Mouse (Mus musculus): ENCODE measurements around the gene Dytn. TPM values are rescaled to one million over a fixed set of nuclear protein-coding genes. Genes with fewer than 3 reads are reported as not detected.
"Not testable (repeated sequence)": the region's sequence is repeated elsewhere in the genome, so short reads cannot be mapped to it uniquely, and the experiment has no call there.

Dytn gene
- total RNA-seq (2021): not detected
- long read RNA-seq: 0 reads

- no peak for DNase-seq (ENCODE audit: low spot score in 2 of 2)
Measured at GRCm38 (mm10) chr1:63686827-63687226, at the start of gene Dytn. Gene Dytn, minus strand, starts transcription at chr1:63686927.

DNA sequence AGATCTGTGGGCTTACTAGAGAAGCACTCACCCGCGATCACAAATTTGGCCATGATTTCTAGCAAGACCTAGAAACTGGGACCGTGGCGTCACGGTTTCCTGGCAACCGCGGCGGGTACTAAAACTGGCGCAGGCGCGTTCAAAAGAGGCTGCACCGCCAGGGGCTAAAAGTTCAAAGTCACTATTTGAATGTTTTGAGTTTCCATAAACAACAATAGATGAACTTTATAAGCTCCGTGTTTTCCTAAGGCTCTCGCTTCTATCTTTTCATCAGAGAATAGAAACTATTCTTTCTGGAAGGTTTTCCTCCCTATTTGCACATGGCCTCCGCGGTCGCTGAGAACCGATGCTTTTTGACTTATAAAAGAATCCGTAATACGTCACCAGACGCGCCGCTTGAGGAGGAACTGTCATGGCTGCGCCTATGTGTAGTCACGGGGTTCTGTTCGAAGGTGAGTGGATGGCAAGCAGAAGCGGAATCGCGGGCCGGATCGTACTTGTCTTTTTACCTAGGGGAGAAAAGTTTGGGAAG lies 43.6 kb upstream of the Dytn start, which contains the start of the genes Mdh1b and Fastkd2:
Gene Mdh1b (minus strand): TSS at position 79 of the 532 bp plus-strand sequence.
Gene Fastkd2 (plus strand): TSS at position 375 of the 532 bp plus-strand sequence.
- DNase-seq (ENCODE audit: low spot score in 2 of 2): peak; percentile 85 to 88

DNA sequence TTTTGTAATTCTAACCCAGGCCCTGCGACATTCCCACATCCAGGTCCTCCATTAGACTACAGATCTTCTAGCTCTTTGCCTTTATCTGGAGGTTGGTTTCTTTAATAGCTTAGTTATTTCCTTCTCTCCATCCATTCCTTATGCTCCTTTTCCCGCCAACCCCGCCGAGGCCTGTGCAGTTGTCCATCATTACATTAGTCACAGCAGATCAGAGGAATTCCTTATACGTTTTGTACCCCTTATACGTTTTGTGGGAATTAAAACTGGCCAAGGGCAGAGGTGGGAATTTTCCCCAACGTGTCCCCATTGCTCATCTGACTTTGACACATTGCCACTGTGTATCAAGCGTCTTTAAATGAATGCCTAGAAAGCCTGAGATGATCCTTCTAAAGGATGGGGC lies 43.1 kb upstream of the Dytn start:
- no peak for DNase-seq (ENCODE audit: low spot score in 2 of 2)

GRCm38 (mm10) chr1:63720161-63720560 lies 33.4 kb upstream of the Dytn start:
- DNase-seq (ENCODE audit: low spot score in 2 of 2): no peak

DNA sequence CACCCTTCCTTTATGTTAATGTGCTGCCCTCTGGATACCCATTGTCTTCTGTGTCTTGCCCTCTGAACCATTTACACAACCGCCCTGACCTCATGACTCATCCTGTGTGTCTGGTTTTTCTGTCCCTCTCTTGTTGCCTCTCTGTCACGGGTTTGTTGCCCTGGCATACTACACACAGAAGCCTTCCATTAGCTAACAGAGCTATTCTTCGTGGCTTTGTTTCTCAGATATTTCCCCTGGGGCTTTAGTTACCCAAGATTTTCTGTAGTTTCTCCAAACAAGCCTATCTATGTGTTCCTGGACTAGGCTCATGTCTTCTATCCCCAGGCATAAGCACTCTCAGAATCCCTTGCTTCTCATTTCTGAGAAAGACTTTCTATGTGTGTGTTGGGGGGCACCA lies 22.1 kb upstream of the Dytn start:
- DNase-seq (ENCODE audit: low spot score in 2 of 2): no peak

GRCm38 (mm10) chr1:63705733-63706132 lies 19.0 kb upstream of the Dytn start:
- DNase-seq (ENCODE audit: low spot score in 2 of 2): no peak

- DNase-seq (ENCODE audit: low spot score in 2 of 2): no peak
Measured at GRCm38 (mm10) chr1:63696861-63697260, 10.1 kb upstream of the Dytn start.

DNA sequence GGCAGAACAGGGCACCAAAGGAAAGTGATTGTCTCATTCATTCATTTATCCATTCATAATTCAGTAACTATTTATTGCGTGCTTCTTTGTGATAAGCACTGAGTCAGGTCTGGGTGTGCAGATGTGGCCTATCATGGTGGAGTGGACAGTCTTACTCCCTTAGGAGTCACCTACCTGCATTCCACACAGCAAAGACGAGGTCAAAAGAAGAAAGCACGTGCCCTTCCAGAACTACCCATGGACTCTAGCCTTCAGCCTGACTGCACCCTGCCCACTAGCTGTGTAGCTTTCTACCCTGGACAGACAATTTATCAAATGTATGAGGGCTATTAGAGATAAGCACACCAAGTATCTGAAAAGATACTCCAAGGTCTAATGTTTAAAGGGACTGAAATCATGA lies 10.8 kb downstream of the Dytn start:
- no peak for DNase-seq (ENCODE audit: low spot score in 2 of 2)

GRCm38 (mm10) chr1:63668852-63669160 lies 17.9 kb downstream of the Dytn start:
- DNase-seq (ENCODE audit: low spot score in 2 of 2): no peak

- DNase-seq (ENCODE audit: low spot score in 2 of 2): peak; percentile 16 to 27
Measured at GRCm38 (mm10) chr1:63667949-63668851, 18.5 kb downstream of the Dytn start.

- peak; percentile 11 to 13 for DNase-seq (ENCODE audit: low spot score in 2 of 2)
Measured at GRCm38 (mm10) chr1:63667201-63667948, 19.4 kb downstream of the Dytn start.

- DNase-seq (ENCODE audit: low spot score in 2 of 2): no peak
Measured at GRCm38 (mm10) chr1:63666089-63666488, 20.6 kb downstream of the Dytn start.

DNA sequence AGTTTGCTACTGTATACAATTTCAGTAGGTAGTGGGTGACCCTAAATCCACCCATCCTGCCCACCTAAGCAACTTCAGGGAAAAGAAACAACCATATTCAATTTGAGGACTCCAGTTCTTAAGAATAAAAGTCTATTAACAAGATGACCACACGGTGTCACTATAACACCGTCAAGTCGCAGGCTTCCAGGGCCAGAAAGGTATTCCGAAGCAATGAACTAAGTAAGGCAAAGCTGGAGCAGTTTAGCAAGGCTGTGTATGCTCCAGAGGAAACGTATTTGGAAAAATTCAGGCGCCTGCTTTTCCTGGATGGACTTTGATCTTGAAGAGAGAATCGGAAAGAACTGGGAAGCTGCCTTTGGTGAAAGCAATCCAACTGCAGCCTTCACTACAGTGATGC lies 27.1 kb downstream of the Dytn start:
- DNase-seq (ENCODE audit: low spot score in 2 of 2): peak; percentile 40 to 49

GRCm38 (mm10) chr1:63658016-63658415 lies 28.7 kb downstream of the Dytn start:
- peak; percentile 74 to 75 for DNase-seq (ENCODE audit: low spot score in 2 of 2)

GRCm38 (mm10) chr1:63639921-63640320 lies 46.8 kb downstream of the Dytn start:
- no peak for DNase-seq (ENCODE audit: low spot score in 2 of 2)

- not testable (repeated sequence) for DNase-seq (ENCODE audit: low spot score in 2 of 2)
Measured at GRCm38 (mm10) chr1:63630390-63630789, 56.3 kb downstream of the Dytn start.

DNA sequence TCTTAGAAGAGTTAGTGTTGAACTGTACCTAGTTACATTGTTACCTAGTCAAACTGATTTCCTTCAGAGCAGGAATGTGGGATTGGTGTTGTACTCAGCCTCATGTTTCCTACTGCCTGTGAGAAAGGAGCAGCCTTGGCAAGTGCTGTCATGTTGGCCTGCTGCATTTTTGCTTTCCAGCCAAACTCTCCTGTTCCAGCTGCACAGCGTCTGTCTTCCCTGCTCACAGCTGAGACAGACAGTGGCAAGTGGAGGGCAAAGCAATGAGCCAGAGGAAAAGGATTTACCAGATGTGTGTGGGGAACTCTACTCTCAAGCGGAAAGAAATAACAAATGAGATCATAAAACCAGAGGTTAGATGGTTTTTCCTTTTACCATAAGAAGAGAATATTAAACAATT lies 58.5 kb downstream of the Dytn start:
- no peak for DNase-seq (ENCODE audit: low spot score in 2 of 2)

- DNase-seq (ENCODE audit: low spot score in 2 of 2): no peak
Measured at GRCm38 (mm10) chr1:63615668-63616067, 71.1 kb downstream of the Dytn start, which contains the start of gene Gm39653. Gene Gm39653, plus strand, starts transcription at chr1:63615968.

DNA sequence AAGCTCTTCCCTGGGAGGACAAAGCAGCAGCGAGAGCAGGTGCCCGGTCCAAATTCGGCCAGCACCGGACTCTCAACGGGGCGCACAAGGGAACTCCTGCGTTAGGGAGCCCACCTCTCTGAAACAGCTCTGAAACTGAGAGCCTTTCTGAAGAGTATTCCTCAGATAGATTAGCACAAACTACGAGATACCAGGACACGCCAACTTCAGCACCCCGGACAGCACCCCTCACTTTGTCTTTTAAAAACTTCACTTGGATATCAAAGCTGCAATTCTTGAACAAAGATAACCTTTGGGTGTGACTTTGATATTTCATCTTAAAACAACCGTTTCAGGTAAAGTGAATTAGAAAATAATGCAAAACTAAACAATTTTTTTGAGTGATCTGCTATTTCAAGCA lies 72.1 kb downstream of the Dytn start:
- peak; percentile 11 to 26 for DNase-seq (ENCODE audit: low spot score in 2 of 2)

DNA sequence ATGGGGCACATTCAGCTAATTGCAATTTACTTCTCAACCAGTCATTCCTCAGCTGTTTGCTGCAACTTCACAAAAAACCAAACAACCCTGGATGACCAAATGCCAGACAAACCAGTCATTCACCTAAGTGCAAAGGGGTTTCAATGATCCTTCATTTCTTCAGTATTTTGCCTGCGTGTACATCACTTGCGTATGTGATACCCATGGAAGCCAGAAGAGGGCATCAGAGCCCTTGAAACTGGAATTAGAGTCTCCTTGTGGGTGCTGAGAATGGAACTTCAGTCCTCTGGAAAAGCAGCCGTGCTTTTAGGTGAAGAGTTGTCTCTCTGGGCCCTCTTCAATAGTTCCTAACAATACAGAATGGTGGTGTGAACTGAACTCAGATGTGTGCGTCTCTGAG lies 77.1 kb downstream of the Dytn start:
- DNase-seq (ENCODE audit: low spot score in 2 of 2): no peak

DNA sequence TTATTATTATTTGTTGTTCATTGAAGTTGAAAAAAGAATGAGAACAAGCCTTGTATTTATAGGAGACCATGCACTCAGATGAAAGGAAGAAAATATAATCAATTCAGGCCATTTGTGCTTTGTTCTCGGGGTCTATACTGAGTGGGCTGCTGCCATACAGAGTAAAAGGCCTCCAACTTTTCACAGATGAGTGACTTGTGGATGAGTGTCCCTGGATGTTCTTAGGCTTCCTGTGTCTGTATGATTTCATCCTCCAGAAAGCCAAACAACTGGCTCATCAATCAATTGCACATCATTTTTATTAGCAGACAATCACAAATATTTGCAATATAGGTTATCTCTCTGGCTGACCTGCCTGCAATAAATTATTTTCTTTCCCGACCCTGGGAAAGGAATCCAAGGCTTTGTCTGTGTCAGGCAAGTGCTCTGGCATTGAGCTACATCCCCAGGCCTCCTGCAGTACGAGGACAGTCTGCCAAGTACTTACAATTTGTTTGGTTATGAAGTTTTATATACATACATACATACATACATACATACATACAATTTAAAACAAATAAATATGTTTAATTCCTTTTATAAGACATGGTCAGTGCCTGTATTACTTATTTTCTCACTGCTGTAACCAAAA lies 82.7 kb downstream of the Dytn start:
- no peak for DNase-seq (ENCODE audit: low spot score in 2 of 2)
